Mouse (Mus musculus) ZHBTc4 (cell line): ENCODE measurements around the gene Socs3.

Experiments used
- DNase-seq: peaks from one replicate; pipeline ENCODE4 v3.0.0-alpha.2; 2011; ENCODE audit warnings: low read depth, low spot score

Gene Socs3

GRCm38 (mm10) chr11:117969945-117970872 is at the start of gene Socs3:
Gene Socs3 (minus strand): TSS chr11:117970047.
- DNase-seq, result peak; percentile 95

GRCm38 (mm10) chr11:118018328-118018727 is 48.5 kb upstream of the Socs3 start:
- peak; percentile 87 for DNase-seq

- DNase-seq, result no peak
Observed at GRCm38 (mm10) chr11:118015381-118016145, 45.7 kb upstream of the Socs3 start.

- DNase-seq, result no peak
Observed at GRCm38 (mm10) chr11:118014391-118014995, 44.6 kb upstream of the Socs3 start.

GRCm38 (mm10) chr11:118013339-118013738 is 43.5 kb upstream of the Socs3 start:
- no peak for DNase-seq

- no peak for DNase-seq
Observed at GRCm38 (mm10) chr11:118012595-118012994, 42.7 kb upstream of the Socs3 start.

GRCm38 (mm10) chr11:118009865-118010571 is 40.2 kb upstream of the Socs3 start:
- DNase-seq, result peak; percentile 48

GRCm38 (mm10) chr11:118008843-118009242 is 39.0 kb upstream of the Socs3 start:
- no peak for DNase-seq

- no peak for DNase-seq
Observed at GRCm38 (mm10) chr11:118008144-118008805, 38.4 kb upstream of the Socs3 start.

GRCm38 (mm10) chr11:118007460-118008143 is 37.8 kb upstream of the Socs3 start:
- peak; percentile 93 for DNase-seq

- no peak for DNase-seq
Observed at GRCm38 (mm10) chr11:118004217-118004616, 34.4 kb upstream of the Socs3 start.

- no peak for DNase-seq
Observed at GRCm38 (mm10) chr11:118003718-118004117, 33.9 kb upstream of the Socs3 start.

GRCm38 (mm10) chr11:118003176-118003575 is 33.3 kb upstream of the Socs3 start:
- DNase-seq, result no peak

- peak; percentile 68 for DNase-seq
Observed at GRCm38 (mm10) chr11:118000565-118001215, 30.8 kb upstream of the Socs3 start.

- DNase-seq, result no peak
Observed at GRCm38 (mm10) chr11:118000083-118000482, 30.2 kb upstream of the Socs3 start.

- no peak for DNase-seq
Observed at GRCm38 (mm10) chr11:117999260-117999934, 29.6 kb upstream of the Socs3 start.

- no peak for DNase-seq
Observed at GRCm38 (mm10) chr11:117998356-117998755, 28.5 kb upstream of the Socs3 start.

- DNase-seq, result no peak
Observed at GRCm38 (mm10) chr11:117997085-117997484, 27.2 kb upstream of the Socs3 start.

GRCm38 (mm10) chr11:117996066-117996465 is 26.2 kb upstream of the Socs3 start:
- DNase-seq, result peak; percentile 87
